In genomic region chr4:150029885-150030284, GRCm38 (mm10) we compare ENCODE assay signal across 8 mouse cellular contexts. TPM values are rescaled to one million over a fixed set of nuclear protein-coding genes. Genes with fewer than 3 reads are reported as not detected.
DNase-seq lines count a peak whose midpoint lies in the region; ATAC-seq and TF ChIP-seq lines count a peak whose summit lies in the region.

No protein-coding gene starts in this region.

- H3K27me3 ChIP-seq in heart, embryonic 15.5 days, result peaks cover 69% of the 10 kb centered on the region
- H3K27me3 ChIP-seq in forebrain, embryonic 14.5 days (replicated peaks; ENCODE audit: control insufficient read depth, insufficient read depth, low read length), result peaks cover 66% of the 10 kb centered on the region
- peaks cover 64% of the 10 kb centered on the region for H3K27me3 ChIP-seq in liver, embryonic 14.5 days (ENCODE audit: control insufficient read depth, insufficient read depth, low read length)

- TF ChIP-seq POLR2A in bone marrow macrophage, adult 2 months (IDR thresholded peaks at IDR 0.05; ENCODE audit: borderline replicate concordance, low read depth, low read length), result no peak

- WGBS in heart, embryonic 15.5 days, result 3% methylated on average over 11 of the region's 11 CpGs
- 2% methylated on average over 11 of the region's 11 CpGs for WGBS in forebrain, embryonic 14.5 days
- 5% methylated on average over 11 of the region's 11 CpGs for WGBS in liver, embryonic 14.5 days (ENCODE audit: insufficient replicate concordance)

- TF ChIP-seq EP300 in liver, embryonic 14.5 days (IDR thresholded peaks at IDR 0.05; ENCODE audit: low read depth), result no peak

- no peak for TF ChIP-seq CTCF in bone marrow macrophage, adult 2 months (IDR thresholded peaks at IDR 0.05; ENCODE audit: low read depth, low read length)
- no peak for TF ChIP-seq CTCF in liver, embryonic 14.5 days (IDR thresholded peaks at IDR 0.05; ENCODE audit: low read depth)

- no peak for ATAC-seq in heart, embryonic 15.5 days (replicated peaks; ENCODE audit: insufficient number of reproducible peaks, insufficient read depth, low FRiP score, low read depth)
- no peak for ATAC-seq in forebrain, embryonic 14.5 days
- no peak for ATAC-seq in liver, embryonic 14.5 days (ENCODE audit: insufficient read depth)

- peak overlapping the region; percentile 61 for H3K4me3 ChIP-seq in heart, embryonic 15.5 days
- H3K4me3 ChIP-seq in bone marrow macrophage, adult 2 months (ENCODE audit: insufficient read depth, low read length), result peak overlapping the region; percentile 69
- peak overlapping the region; percentile 36; the same call in 1 of the 2 replicates for H3K4me3 ChIP-seq in forebrain, embryonic 14.5 days (ENCODE audit: low read depth, low read length)
- no peak overlapping the region for H3K4me3 ChIP-seq in liver, embryonic 14.5 days (ENCODE audit: insufficient read depth in 1 of 2, low read depth in 2 of 2, low read length in 2 of 2)

- DNase-seq in heart, adult 8-10 months (ENCODE audit: low spot score), result no peak
- peak; percentile 16 for DNase-seq in forebrain, embryonic 14.5 days (ENCODE audit: low spot score)
- no peak for DNase-seq in liver, embryonic 14.5 days (ENCODE audit: low read depth in 3 of 3, low spot score in 3 of 3)
- DNase-seq in ovary, adult 18-20 months (ENCODE audit: low spot score), result no peak
- DNase-seq in kidney, postnatal 25 days, result no peak
- no peak for DNase-seq in ovary, postnatal 36 days (ENCODE audit: low spot score)

- H3K36me3 ChIP-seq in heart, embryonic 15.5 days, result no peaks in the 10 kb centered on the region
- H3K36me3 ChIP-seq in forebrain, embryonic 14.5 days (ENCODE audit: control insufficient read depth, insufficient read depth, low read length), result no peaks in the 10 kb centered on the region
- no peaks in the 10 kb centered on the region for H3K36me3 ChIP-seq in liver, embryonic 14.5 days (replicated peaks; ENCODE audit: control insufficient read depth, insufficient read depth, low read depth)

- no peak overlapping the region for H3K27ac ChIP-seq in heart, embryonic 15.5 days
- H3K27ac ChIP-seq in bone marrow macrophage, adult 2 months (ENCODE audit: insufficient read depth, low read depth, low read length), result no peak overlapping the region
- no peak overlapping the region for H3K27ac ChIP-seq in forebrain, embryonic 14.5 days (ENCODE audit: low read depth, low read length)
- no peak overlapping the region for H3K27ac ChIP-seq in liver, embryonic 14.5 days

- H3K4me1 ChIP-seq in heart, embryonic 15.5 days (replicated peaks), result peaks cover 38% of the 10 kb centered on the region
- peaks cover 6% of the 10 kb centered on the region for H3K4me1 ChIP-seq in bone marrow macrophage, adult 2 months (ENCODE audit: control insufficient read depth, insufficient read depth, low read length)
- H3K4me1 ChIP-seq in forebrain, embryonic 14.5 days (ENCODE audit: control insufficient read depth, insufficient read depth, low read length), result peaks cover 11% of the 10 kb centered on the region
- H3K4me1 ChIP-seq in liver, embryonic 14.5 days (replicated peaks; ENCODE audit: control insufficient read depth in 2 of 2, insufficient read depth in 2 of 2, low read length in 1 of 2), result 0 out of 4 replicates have a peak, but pooled peaks cover 0 to 2% of the 10 kb centered on the region in 2 experiments

- H3K9ac ChIP-seq in heart, embryonic 15.5 days, result 0 out of 2 replicates have a peak overlapping the region, but pooled peaks have one; percentile 51
- H3K9ac ChIP-seq in forebrain, embryonic 14.5 days (ENCODE audit: low read length), result peak overlapping the region; percentile 45
- no peak overlapping the region for H3K9ac ChIP-seq in liver, embryonic 14.5 days (replicated peaks)

- no peaks in the 10 kb centered on the region for H3K9me3 ChIP-seq in heart, embryonic 15.5 days (replicated peaks)
- no peaks in the 10 kb centered on the region for H3K9me3 ChIP-seq in forebrain, embryonic 14.5 days (replicated peaks; ENCODE audit: control insufficient read depth, low read length)
- no peaks in the 10 kb centered on the region for H3K9me3 ChIP-seq in liver, embryonic 14.5 days (ENCODE audit: control insufficient read depth, low read length)

- H3K4me2 ChIP-seq in heart, embryonic 15.5 days, result peak overlapping the region; percentile 91
- peak overlapping the region; percentile 82 for H3K4me2 ChIP-seq in forebrain, embryonic 14.5 days (ENCODE audit: low read length)
- peak overlapping the region; percentile 59 for H3K4me2 ChIP-seq in liver, embryonic 14.5 days (ENCODE audit: low read depth)

RNA-seq across cellular contexts. Expression of gene H6pd, which starts 21.1 kb away (rescaled TPM):
- 10.2 and 16.0 TPM in 2 replicates for polyA plus RNA-seq in heart, embryonic 15.5 days (2015; fragmentation: Nextera tagmentation; extraction: Ambion mirVana)
- total RNA-seq in heart, adult 8-10 months (2022), result 10 to 100 TPM; 37.5 to 44.8 (median 41.2) TPM
- 35.4 and 41.1 TPM in 2 replicates for polyA plus RNA-seq in bone marrow macrophage, adult 2 months (2012; ENCODE audit: insufficient read depth, insufficient read length, missing spikeins)
- 1.5 and 1.8 TPM in 2 replicates for polyA plus RNA-seq in forebrain, embryonic 14.5 days (2014; fragmentation: Nextera tagmentation; extraction: Ambion mirVana)
- 8.3 and 9.6 TPM in 2 replicates for polyA plus RNA-seq in liver, embryonic 14.5 days (2012; rRNA removed)
- polyA plus RNA-seq in liver, embryonic 14.5 days (2014; fragmentation: Nextera tagmentation; extraction: Ambion mirVana), result 7.9 and 9.1 TPM in 2 replicates

RNA-seq across cellular contexts. Expression of gene Gpr157, which starts 57.3 kb away (rescaled TPM):
- polyA plus RNA-seq in heart, embryonic 15.5 days (2015; fragmentation: Nextera tagmentation; extraction: Ambion mirVana), result 3.1 TPM in 2 replicates
- 10 to 100 TPM; 28.8 to 42.7 (median 39.0) TPM for total RNA-seq in heart, adult 8-10 months (2022)
- 4.8 and 5.1 TPM in 2 replicates for polyA plus RNA-seq in bone marrow macrophage, adult 2 months (2012; ENCODE audit: insufficient read depth, insufficient read length, missing spikeins)
- 0.05 and 0.06 TPM in 2 replicates for polyA plus RNA-seq in forebrain, embryonic 14.5 days (2014; fragmentation: Nextera tagmentation; extraction: Ambion mirVana)
- 0.25 and 0.31 TPM in 2 replicates for polyA plus RNA-seq in liver, embryonic 14.5 days (2012; rRNA removed)
- polyA plus RNA-seq in liver, embryonic 14.5 days (2014; fragmentation: Nextera tagmentation; extraction: Ambion mirVana), result 0.05 and 0.08 TPM in 2 replicates

Comparison
In these comparisons a context has a peak if more than half of its experiments do, and no peak if none do; other contexts are left out.
1. H3K4me3 ChIP-seq: peak in heart, embryonic 15.5 days (single experiment), bone marrow macrophage, adult 2 months (single experiment) and forebrain, embryonic 14.5 days (single experiment); none in liver, embryonic 14.5 days (0 of 2).
2. Peak in every context shown above with its lines, with median percentiles within 50 percentile points of each other: H3K4me2 ChIP-seq.